Mouse (Mus musculus): ENCODE measurements around the gene Copz1.

Gene Copz1

GRCm38 (mm10) chr15:103290417-103290816 is 17.9 kb downstream of the Copz1 start:
- intact Hi-C loops (cut with DNase I) = no loop called here

GRCm38 (mm10) chr15:103290843-103291242 is 18.3 kb downstream of the Copz1 start:
- intact Hi-C loops (cut with DNase I) = no loop called here

- intact Hi-C loops (cut with DNase I) = no loop called here
Observed at GRCm38 (mm10) chr15:103292673-103293345, 20.3 kb downstream of the Copz1 start.

- intact Hi-C loops (cut with DNase I) = no loop called here
Observed at GRCm38 (mm10) chr15:103293375-103293774, 20.9 kb downstream of the Copz1 start.

GRCm38 (mm10) chr15:103294649-103295048 is 22.1 kb downstream of the Copz1 start:
- intact Hi-C loops (cut with DNase I) = no loop called here

- intact Hi-C loops (cut with DNase I) = no loop called here
Observed at GRCm38 (mm10) chr15:103295851-103296250, 23.3 kb downstream of the Copz1 start.

- intact Hi-C loops (cut with DNase I) = no loop called here
Observed at GRCm38 (mm10) chr15:103297313-103297712, 24.8 kb downstream of the Copz1 start.

GRCm38 (mm10) chr15:103298026-103298425 is 25.5 kb downstream of the Copz1 start:
- intact Hi-C loops (cut with DNase I) = no loop called here

GRCm38 (mm10) chr15:103298861-103299616 is 26.5 kb downstream of the Copz1 start:
- intact Hi-C loops (cut with DNase I) = no loop called here

GRCm38 (mm10) chr15:103299644-103300043 is 27.1 kb downstream of the Copz1 start:
- intact Hi-C loops (cut with DNase I) = no loop called here

- intact Hi-C loops (cut with DNase I) = no loop called here
Observed at GRCm38 (mm10) chr15:103300067-103300471, 27.6 kb downstream of the Copz1 start.

- intact Hi-C loops (cut with DNase I) = no loop called here
Observed at GRCm38 (mm10) chr15:103300560-103300959, 28.0 kb downstream of the Copz1 start.

- intact Hi-C loops (cut with DNase I) = no loop called here
Observed at GRCm38 (mm10) chr15:103301046-103301445, 28.5 kb downstream of the Copz1 start.

GRCm38 (mm10) chr15:103301547-103302340 is 29.2 kb downstream of the Copz1 start:
- intact Hi-C loops (cut with DNase I) = no loop called here

- intact Hi-C loops (cut with DNase I) = no loop called here
Observed at GRCm38 (mm10) chr15:103302341-103303021, 30.0 kb downstream of the Copz1 start.

- intact Hi-C loops (cut with DNase I) = no loop called here
Observed at GRCm38 (mm10) chr15:103303916-103304615, 31.6 kb downstream of the Copz1 start.

GRCm38 (mm10) chr15:103304616-103304969 is 32.1 kb downstream of the Copz1 start:
- intact Hi-C loops (cut with DNase I) = no loop called here

- intact Hi-C loops (cut with DNase I) = loop anchor here (5.0 kb wide), 1 partner anchor 118 kb away; no protein-coding TSS in a partner anchor
Observed at GRCm38 (mm10) chr15:103305070-103305678, 32.7 kb downstream of the Copz1 start.

GRCm38 (mm10) chr15:103305792-103306645 is 33.5 kb downstream of the Copz1 start:
- intact Hi-C loops (cut with DNase I) = loop anchor here (2.0 to 5.0 kb wide), 3 partner anchors 21 to 119 kb away; no protein-coding TSS in a partner anchor

Data from adrenal gland (tissue).